Mouse (Mus musculus) liver (tissue): ENCODE results near the gene Slc25a5.

Experiments
- DNase-seq: peaks from one replicate; pipeline ENCODE4 v3.0.0-alpha.2; 2020; ENCODE audit warnings: mixed read lengths

The Slc25a5 gene

DNA sequence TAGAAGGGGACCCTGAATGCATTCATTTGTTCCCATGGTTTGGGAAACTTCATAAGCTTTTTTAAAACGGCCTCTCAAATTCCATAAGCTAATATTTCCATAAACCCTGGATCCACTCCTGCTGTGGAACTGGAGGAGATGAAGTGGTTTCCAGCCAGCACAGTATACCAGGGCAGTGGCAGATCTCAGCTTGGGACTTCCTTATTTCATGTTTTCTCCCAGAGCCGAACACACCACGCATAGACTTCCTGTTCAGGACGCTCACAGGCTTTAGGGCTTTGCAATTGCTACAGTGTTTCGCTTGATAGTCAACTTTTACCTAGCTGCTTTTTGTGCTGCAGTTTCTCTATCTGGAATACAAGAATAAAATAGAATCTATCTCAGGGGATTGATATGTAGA, 7.7 kb downstream of the Slc25a5 start:
- no peak for DNase-seq

DNA sequence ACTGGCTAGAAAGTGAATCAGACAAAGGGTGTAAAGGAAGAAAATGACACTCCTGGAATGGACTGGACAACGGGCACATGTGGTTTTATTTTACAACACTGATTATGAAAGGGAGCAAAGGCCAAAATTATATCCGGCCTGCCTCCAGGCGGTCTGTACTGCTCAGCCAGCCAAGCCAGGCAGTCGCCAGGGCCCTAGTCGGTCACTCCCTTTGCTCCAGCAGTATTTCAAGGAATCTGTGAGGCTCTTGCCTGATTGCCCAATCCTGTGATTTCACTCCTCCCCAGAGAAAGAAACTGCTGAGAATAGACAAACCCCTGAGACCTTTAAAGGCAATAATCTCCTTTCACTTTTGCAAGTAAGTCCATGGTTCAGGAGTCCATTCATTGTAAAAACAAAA, 8.7 kb downstream of the Slc25a5 start:
- no peak for DNase-seq

DNA sequence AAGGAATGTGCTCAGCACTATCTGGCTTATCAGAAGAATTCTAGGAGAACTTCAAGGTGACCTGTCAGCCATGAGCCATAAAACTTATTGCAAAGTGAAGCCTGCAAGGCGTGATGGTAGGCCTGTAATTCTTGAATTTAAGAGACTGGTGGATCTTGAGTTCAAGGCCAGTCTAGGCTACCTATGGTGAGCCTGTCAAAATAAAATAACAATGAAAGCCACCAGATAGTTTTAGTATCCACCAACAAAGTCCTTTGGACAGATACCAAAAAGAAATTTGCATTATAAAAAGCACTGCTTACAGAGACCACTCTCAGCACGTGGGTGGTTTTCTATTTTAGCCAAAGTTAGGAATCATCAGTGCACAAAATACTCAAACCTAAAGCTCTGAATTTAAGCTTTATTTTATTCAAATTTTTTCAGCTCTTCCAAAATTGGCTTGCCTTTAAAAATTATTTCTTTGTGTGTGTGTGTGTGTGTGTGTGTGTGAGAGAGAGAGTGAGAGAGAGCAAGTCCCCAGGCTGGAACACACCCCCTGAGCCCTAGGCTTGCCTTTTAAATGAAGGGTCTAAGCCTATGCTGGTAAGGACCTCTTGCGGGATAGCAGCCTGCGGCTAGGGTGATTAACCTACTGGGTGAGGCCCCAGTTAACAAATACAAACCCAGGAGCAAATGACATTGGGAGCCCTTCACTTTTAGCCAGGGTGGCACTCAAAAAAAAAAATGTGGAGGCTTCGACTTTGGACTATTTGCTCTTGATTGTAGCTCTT, 10.2 kb downstream of the Slc25a5 start:
- no peak for DNase-seq

DNA sequence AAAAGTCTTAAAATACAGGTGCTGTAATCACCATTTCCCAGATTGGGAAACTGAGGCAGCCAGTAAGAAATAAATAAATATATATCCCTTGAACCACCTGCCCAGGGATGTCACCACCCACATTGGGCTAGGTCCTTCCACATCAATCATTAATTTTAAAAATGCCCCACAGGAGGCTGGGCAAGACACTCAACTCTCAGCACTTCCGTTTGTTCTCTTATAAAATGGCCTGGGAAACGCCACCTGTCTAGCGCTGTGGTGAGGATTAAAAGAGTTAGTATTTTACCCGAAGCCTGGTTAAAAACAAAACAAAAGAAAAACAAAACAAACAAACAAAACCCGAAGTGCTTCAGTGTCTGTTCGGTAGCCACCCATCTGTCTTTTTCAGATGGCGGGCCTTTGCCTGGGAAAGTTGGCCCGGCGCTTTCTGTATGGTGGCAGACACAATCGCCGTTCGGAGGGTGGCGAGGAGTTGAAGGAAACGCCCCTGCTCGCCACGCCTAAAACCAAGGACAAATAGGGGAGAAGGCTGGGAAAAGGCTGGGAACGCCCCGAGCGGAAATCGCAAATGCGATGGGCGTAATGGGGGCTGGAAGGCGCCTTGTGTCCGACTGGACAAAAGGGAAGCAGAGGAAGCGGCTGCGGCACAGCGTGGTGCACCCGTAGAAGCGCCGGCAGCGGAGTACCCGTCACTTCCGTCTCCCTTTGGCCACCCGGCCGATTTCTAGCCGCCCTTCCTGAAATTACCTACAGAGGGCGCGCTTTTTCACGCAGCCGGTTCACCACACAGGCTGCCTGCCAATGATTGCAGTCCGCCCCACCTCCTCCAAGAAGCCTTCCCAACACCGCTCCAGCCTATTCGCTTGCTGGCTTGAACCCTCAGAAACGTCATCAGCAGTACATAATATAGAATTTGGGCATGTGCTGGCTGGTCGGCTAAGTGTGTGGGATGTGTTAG, 12.2 kb downstream of the Slc25a5 start:
- peak; percentile 88 for DNase-seq

DNA sequence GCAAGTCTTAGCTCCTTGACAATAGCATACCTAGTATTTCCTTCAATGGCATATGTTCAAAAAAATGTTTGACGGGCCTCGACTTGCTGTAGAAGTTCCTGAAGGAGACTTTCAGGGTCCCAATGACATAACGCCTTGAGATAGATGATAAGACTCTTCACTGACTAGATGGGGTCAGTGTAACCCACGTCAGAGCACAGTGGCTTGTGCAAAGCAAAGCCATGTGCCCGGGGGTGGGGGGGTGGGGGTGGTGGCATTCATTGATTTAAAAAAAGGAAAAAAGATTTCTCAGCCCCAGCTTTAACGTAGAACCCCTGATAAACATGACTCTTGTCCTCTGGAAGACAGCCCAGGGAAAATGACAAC, 12.8 kb downstream of the Slc25a5 start:
- no peak for DNase-seq

DNA sequence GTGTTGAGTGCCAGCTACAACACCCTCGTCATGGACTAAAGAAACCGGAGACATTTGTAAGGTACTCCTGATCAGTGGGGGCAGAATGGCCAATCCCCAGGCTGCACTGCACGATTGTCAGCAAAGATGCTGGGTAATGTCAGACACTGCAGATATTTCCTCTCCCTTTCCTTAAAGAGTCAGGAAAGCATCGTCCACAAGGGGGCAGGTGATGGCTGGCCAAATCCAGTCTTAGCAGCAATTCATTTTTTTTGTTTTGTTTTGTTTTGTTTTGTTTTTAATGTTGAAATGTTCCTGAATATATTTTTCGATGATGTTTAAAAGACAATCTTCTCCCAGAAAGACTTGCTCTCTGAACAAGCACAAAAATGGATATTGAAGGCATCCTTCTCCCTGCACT, 15.9 kb downstream of the Slc25a5 start:
- no peak for DNase-seq

DNA sequence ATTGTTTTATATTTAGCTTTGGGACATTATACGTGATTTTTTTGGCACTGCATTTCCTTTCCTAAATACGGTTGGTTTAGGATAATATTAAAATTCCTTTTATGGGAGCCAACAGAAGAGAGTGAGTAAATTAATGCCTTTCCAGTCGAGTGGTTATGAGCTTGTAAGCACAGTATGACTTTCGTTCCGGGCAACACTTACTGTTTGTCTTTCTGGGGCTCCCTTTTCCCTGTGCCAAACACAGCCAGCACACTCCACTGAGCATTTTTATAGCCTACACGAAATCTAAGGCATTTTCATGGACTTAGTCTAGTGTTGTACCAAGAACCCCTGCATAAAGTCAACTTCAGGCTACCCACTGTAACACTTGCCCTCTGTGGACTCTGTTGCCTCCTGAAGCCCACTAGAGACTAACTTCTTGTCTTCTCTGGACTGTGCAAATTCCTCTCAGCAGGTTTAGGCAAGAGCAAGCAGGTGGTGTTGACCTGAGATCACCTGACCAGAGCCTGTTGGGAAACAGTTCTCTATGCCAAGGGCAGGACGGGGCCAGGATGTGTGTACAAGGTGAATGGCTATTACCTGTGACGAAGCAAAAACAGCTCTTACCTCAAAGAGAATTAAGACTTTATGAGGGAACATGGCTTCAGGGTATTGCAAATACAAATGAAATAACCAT, 18.8 kb downstream of the Slc25a5 start:
- no peak for DNase-seq

DNA sequence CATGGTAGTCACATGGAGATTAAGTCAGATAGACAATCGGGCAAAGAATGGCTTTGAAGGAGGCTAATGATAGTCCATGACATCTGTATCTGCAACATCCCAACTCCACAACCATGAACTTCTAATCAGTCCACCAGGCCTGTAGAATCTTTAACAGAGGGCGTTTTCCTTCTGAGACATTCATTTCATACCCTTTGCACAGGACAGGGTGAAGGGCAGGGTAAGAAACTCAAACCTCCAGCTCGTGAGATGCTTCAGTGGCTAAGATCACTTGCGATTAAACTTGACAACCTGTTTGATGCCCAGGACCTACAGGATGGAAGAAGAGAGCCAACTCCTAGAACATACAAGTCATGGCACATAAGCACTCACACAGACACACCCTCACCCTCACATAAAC, 19.6 kb downstream of the Slc25a5 start:
- no peak for DNase-seq

DNA sequence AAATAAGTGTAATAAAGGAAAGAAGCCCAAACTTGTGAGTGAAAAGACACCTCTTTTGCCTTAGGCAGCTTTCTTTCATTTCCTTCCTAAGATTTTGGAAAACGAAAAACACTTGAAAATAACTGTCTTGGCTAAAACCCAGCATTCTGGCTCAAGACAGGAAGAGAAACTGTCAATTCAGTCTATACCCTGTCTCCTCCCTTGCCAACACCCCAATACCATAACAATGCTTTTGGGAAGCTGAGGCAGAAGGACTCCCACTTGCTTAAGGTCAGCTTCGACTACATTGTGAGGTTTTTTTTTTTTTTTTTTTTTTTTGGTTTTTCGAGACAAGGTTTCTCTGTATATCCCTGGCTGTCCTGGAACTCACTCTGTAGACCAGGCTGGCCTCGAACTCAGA, 20.0 kb downstream of the Slc25a5 start:
- no peak for DNase-seq

DNA sequence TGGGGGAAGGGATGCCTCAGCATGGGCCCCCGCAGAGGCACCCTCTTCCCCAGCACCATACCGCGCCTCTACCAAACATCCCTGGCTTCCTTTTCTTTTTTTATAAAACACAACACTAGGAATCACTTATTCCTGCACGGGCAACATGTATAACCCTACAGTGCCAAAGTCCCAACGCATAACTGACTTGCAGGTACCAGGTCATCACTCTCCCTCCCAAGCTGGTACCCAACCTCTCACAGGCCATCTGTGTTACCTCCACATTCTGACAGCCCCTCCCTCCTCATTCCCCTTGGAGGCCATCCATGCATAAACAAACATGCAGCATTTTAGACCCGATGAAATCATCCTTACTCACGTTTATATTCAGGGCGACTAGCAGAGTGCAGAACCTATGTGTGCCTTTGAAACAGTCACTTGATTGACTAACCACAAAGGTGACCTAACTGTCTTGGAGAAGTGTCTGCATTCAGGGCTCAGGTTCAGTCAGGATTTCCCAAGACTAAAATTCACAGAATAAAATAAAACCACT, 21.0 kb downstream of the Slc25a5 start:
- no peak for DNase-seq

DNA sequence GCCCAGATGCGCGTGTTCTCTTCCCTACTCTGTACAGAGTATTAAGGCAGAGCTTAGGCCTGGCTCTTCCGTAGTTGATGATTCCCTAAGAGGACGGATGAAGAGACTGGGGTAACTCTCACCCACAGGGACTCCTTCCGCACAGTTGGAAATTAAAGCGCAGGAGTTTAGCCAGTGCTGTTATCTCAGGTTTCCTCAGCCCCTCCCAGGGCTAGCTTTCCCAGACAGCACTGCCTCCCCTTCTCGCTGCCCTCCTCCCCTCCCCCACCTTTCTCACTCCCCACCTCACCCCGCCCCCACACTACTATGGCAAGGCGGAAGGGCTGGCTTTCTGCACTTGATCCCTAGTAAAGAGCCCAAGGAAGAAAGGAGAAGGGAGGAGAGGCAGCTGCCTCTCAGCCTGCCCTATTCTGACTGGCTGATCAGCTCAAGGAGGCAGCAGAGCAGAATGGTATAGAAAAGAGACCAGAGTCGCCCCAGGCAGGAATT, 21.5 kb downstream of the Slc25a5 start:
- peak; percentile 68 for DNase-seq

DNA sequence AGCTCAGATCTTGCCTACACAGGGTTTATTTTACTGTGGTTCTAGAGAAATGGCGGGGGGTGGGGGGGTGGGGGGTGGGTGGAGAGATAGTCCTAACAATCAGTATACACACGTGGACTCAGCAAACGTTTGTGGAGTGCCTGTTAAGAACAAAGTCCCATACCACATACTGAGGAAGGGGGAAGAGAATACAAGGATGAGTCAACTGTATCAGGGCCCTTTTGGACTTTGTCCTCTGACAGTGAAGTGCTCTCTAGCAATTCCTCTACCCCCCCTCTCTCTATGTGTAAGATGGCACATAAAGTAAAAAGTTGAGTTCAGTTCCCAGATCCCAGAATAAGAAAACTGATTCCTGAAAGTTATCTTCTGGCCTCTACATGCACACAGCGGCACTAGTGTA, 24.1 kb downstream of the Slc25a5 start:
- no peak for DNase-seq

DNA sequence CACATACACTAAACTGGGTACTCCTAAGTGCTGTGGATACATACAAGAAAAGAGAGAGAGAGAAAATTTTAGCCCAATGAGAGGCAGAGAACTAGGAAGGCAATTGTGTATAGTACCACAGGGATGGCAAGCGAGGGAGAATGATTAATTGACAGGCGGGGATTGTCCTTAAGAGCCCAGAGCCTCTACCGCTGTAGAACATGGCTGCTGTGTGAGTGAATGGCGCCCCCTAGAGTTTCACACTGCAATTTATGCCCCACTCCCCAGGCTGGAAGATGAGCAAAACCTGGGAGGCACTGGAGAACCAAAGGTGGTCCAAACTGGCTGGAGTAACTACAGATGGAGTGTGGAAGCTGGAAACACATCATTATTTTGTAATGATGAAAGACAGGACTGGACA, 24.8 kb downstream of the Slc25a5 start:
- peak; percentile 59 for DNase-seq

DNA sequence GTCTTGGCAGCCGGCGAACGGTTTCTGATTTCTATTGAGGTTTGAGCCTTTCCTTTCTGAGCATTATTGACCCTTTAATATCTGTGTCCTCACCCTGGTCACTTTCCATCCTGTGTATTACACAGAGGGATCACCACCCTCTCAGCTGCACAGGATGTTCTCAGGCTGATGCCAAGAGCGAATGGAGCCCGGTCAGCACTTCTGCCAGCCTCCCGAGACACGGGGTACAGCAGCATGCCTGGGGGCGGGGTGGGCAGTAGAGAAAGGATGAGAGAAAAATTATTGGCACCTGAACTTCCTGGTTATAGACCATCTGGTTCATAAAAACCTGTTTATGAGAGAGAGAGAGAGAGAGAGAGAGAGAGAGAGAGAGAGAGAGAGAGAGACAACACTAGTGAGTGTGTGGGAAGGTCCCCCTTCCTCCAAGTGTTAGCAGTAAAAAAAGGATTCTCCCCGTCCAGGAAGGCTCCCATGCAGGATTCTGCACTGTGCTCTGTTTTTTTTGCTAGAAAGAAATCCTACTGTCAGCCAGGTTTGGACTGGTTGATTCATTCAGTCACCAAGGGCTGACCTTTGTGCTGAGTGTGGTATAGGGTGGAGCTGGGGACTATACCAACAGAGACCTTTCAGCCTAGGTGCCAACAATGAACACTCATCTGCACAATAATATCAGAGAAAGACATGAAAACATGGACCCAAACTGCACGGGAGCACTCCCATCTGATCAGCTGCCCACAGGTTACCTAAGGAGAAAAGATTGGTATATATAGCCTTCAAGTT, 28.7 kb downstream of the Slc25a5 start:
- no peak for DNase-seq

DNA sequence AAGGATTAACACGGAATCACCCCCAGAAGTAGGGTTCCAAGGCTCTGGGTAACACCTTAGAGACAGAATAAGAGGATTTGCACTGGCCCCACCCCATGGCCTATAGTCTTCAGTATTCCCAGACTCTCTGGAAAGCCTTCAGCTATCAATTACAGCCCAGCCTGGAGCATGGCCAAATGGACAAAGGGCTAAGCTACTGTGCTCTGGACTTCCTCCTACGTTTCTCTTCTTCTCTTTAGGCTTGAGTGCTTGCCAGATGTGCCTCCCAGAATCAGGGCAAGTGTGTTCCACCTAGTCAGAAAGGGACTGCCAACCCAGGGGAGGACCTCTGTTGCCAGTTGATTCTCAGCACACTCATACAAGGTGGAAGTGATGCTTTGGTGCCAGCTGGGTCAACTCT, 29.6 kb downstream of the Slc25a5 start:
- DNase-seq: no peak

DNA sequence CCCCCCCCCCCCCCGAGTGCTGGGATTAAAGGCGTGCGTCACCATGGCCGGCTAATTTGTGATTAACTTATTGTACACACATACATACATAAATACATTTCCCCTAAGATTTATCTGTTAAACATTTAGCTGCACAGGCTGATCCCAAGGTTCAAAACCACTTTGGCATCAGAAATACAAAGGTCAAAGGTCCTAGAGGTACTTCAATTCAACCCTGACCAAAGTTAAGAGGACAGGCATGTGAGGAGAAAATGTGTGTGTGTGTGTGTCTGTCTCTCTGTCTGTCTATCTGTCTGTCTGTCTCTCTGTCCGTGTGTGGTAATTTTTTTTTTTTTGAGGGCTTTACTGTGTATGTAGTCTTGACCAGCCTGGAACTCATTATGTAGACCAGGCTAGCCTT, 31.4 kb downstream of the Slc25a5 start:
- DNase-seq: no peak

DNA sequence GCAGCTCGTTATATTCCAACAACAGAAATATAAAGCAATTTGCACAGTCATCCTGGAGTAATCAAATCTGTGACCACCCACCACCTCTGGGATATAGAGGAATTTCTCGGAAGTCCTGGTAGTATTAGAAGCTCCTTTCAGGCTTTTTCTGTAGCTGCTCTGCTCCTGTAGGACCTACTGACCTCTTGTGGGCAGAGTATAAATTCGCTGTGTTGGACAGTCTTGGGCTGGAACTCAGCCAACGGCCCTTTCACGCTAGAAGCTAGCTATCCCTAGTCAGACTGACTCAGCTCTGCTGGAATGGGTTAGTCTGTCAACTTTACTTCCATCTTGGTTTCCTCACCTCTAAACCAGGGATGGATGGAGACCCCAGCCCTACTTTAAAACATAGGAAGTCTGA, 34.8 kb downstream of the Slc25a5 start:
- DNase-seq: peak; percentile 26

DNA sequence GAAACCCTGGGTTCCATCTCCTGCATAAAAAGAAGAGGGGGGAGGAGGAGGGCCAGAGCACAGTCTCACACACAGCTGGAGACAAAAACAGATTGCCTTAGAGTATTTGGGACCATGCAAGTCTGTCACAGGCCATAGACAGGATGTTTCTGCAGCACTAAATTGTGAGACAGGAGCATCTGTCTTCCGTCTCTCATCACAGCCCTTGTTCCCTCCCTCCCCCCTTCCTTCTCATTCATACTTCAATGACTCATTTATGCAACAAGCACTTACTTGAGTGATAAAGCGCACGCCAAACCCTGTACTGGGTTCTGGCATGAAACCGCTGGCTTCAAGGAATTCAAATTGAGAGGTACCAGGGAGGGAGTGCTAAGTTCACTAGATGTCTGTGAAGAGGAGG, 36.2 kb downstream of the Slc25a5 start:
- DNase-seq: no peak

DNA sequence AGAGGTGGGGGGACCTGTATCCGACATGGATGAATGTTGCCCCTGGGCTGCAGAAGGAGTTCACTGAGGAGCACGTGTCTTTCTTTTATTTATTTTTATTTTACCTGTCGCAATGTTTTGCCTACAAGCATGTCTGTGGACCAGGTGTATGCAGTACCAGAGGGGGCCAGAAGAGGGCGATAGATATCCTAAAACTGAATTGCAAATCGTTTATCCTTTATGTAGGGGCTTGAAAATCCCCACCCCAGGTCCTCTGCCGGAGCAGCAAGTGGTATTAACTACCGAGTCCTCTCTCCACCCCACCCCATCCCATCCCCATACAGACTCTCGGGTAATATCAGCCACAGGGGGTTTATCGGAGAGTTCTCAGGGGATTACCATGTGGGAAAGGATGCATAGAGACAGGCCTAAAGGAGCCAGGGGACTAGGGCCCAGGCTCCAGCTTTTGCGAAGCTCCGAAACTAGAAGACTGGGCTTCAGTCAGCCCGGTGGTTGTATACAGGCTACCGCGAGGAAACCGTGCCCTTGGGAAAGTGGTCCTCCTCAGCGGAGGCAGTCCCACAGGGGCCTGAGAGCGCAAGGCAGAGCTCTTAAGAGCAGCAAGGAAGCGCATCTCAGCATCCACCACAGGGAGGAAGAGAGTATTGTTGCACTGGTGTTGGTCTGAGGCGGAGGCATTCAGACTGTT, 38.1 kb downstream of the Slc25a5 start:
- peak; percentile 77 for DNase-seq

DNA sequence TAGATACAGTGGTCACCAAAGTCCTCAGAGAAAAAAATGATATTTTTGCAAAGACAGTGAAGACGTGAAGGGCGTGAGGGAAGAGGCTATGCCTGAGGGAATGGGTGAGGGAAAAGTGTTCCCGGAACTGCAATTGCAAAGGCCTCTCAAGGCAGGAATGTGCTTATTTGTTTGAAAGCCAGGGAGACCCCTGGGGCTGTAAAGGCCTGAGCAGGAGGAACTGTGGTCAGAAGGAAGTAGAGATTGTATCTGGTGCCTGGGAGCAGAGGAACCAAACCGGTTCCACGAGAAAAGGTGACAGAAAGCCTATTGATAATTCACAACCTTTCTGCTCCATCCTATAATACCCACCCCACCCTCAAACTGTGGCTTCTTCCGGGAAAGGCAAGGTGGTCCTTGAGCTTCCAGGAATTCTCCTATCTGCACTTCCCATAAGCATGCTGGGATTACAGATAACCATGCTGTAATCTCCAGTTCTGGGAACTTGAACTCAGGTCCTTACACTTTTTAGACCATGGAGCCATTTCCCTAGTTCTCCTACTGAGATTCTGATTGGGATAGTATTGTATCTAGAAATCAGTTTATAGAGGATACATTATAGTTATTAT, 41.7 kb downstream of the Slc25a5 start:
- no peak for DNase-seq

DNA sequence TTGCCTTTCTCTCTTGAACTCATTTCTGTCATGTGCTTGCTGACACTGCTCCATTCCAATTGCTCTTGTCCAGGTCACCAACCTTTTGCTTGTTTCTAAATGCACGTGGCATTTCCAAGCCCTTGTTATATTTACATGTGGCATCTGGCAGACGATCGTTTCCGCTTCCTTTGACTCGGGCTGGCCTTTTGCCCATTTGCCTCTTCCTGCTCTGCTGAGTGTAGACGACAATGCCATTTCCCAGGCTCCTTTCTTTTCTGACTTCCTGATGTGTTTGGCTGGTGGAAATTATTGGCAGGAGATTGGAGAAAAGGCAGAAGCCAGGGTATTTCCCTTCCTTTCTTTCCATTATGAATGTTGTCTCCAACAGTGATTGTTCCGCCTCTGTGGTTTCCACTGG, 43.9 kb downstream of the Slc25a5 start:
- no peak for DNase-seq
